Mouse (Mus musculus): ENCODE measurements around the gene Nova2. TPM values are rescaled to one million over a fixed set of nuclear protein-coding genes. Genes with fewer than 3 reads are reported as not detected.

Gene Nova2
- polyA plus RNA-seq, 1 experiment from 2014 or later = 0.13 TPM

- Histone ChIP-seq H3K27me3 (replicated peaks) (peaks cover 85% of the 10 kb centered on the region), H3K4me3 (peak overlapping the region; percentile 46), H3K9me3 (replicated peaks) (no peaks in the 10 kb centered on the region), H3K27ac (no peak overlapping the region), H3K4me1 (peaks cover 12% of the 10 kb centered on the region), H3K4me2 (peak overlapping the region; percentile 69), H3K36me3 (no peaks in the 10 kb centered on the region), H3K9ac (peak overlapping the region; percentile 55)
- ATAC-seq = peak; percentile 24; the same call in 1 of the 2 replicates
- 7% methylated on average over 38 of the region's 42 CpGs for WGBS (ENCODE audit: insufficient replicate concordance)
These were observed 528 bp downstream of the Nova2 start for GRCm38 (mm10) chr7:18926041-18926790.

GRCm38 (mm10) chr7:18926911-18927310 is 1.2 kb downstream of the Nova2 start:
- Histone ChIP-seq H3K9me3 (replicated peaks) (no peaks in the 10 kb centered on the region), H3K27me3 (replicated peaks) (peaks cover 78% of the 10 kb centered on the region), H3K27ac (no peak overlapping the region), H3K9ac (no peak overlapping the region), H3K36me3 (no peaks in the 10 kb centered on the region), H3K4me2 (peak overlapping the region; percentile 69; the same call in 1 of the 2 replicates), H3K4me1 (peaks cover 12% of the 10 kb centered on the region), H3K4me3 (peak overlapping the region; percentile 46)
- 42% methylated on average over 6 of the region's 6 CpGs for WGBS (ENCODE audit: insufficient replicate concordance)
- no peak for ATAC-seq

GRCm38 (mm10) chr7:18927759-18928158 is 2.1 kb downstream of the Nova2 start:
- H3K9ac ChIP-seq = no peak overlapping the region
- H3K36me3 ChIP-seq = no peaks in the 10 kb centered on the region
- no peak overlapping the region for H3K4me2 ChIP-seq
- peaks cover 12% of the 10 kb centered on the region for H3K4me1 ChIP-seq
- 9% methylated on average over 3 of the region's 3 CpGs for WGBS (ENCODE audit: insufficient replicate concordance)
- no peak for ATAC-seq
- H3K4me3 ChIP-seq = no peak overlapping the region
- H3K9me3 ChIP-seq (replicated peaks) = no peaks in the 10 kb centered on the region
- H3K27ac ChIP-seq = no peak overlapping the region
- peaks cover 72% of the 10 kb centered on the region for H3K27me3 ChIP-seq (replicated peaks)

- 28% methylated on average over 1 of the region's 1 CpGs for WGBS (ENCODE audit: insufficient replicate concordance)
- peaks cover 14% of the 10 kb centered on the region for H3K27me3 ChIP-seq (replicated peaks)
- no peak overlapping the region for H3K4me3 ChIP-seq
- no peaks in the 10 kb centered on the region for H3K4me1 ChIP-seq
- H3K9me3 ChIP-seq (replicated peaks) = no peaks in the 10 kb centered on the region
- no peak overlapping the region for H3K4me2 ChIP-seq
- no peak overlapping the region for H3K9ac ChIP-seq
- H3K36me3 ChIP-seq = no peaks in the 10 kb centered on the region
- H3K27ac ChIP-seq = no peak overlapping the region
- no peak for ATAC-seq
These were observed 16.7 kb downstream of the Nova2 start for GRCm38 (mm10) chr7:18942376-18942775.

- 50% methylated on average over 9 of the region's 9 CpGs for WGBS (ENCODE audit: insufficient replicate concordance)
- H3K4me1 ChIP-seq = no peaks in the 10 kb centered on the region
These were observed 17.1 kb downstream of the Nova2 start for GRCm38 (mm10) chr7:18942815-18943214.

GRCm38 (mm10) chr7:18948151-18948550 is 22.5 kb downstream of the Nova2 start:
- no peak overlapping the region for H3K4me2 ChIP-seq
- peaks cover 17% of the 10 kb centered on the region for H3K27me3 ChIP-seq (replicated peaks)
- H3K27ac ChIP-seq = no peak overlapping the region
- no peaks in the 10 kb centered on the region for H3K36me3 ChIP-seq
- no peaks in the 10 kb centered on the region for H3K9me3 ChIP-seq (replicated peaks)
- ATAC-seq = no peak
- WGBS (ENCODE audit: insufficient replicate concordance) = 40% methylated on average over 6 of the region's 6 CpGs
- 0 out of 2 replicates have a peak, but pooled peaks cover 7% of the 10 kb centered on the region for H3K4me1 ChIP-seq
- H3K9ac ChIP-seq = no peak overlapping the region
- H3K4me3 ChIP-seq = no peak overlapping the region

More at GRCm38 (mm10) chr7:18942815-18943214, 17.1 kb downstream of the Nova2 start:
- Histone ChIP-seq H3K9me3 (replicated peaks) (no peaks in the 10 kb centered on the region), H3K27me3 (replicated peaks) (peaks cover 14% of the 10 kb centered on the region), H3K9ac (no peak overlapping the region), H3K27ac (no peak overlapping the region), H3K4me3 (no peak overlapping the region), H3K4me2 (no peak overlapping the region), H3K36me3 (no peaks in the 10 kb centered on the region)
- ATAC-seq = no peak

- no peaks in the 10 kb centered on the region for H3K9me3 ChIP-seq (replicated peaks)
- no peaks in the 10 kb centered on the region for H3K36me3 ChIP-seq
- H3K27me3 ChIP-seq (replicated peaks) = peaks cover 24% of the 10 kb centered on the region
- 0 out of 2 replicates have a peak, but pooled peaks cover 7% of the 10 kb centered on the region for H3K4me1 ChIP-seq
- WGBS (ENCODE audit: insufficient replicate concordance) = 26% methylated on average over 12 of the region's 12 CpGs
- no peak overlapping the region for H3K4me3 ChIP-seq
- no peak overlapping the region for H3K4me2 ChIP-seq
- H3K27ac ChIP-seq = no peak overlapping the region
- no peak overlapping the region for H3K9ac ChIP-seq
- ATAC-seq = no peak
These were observed 24.3 kb downstream of the Nova2 start for GRCm38 (mm10) chr7:18949781-18950522.

- no peak for ATAC-seq
- Histone ChIP-seq H3K27me3 (replicated peaks) (peaks cover 29% of the 10 kb centered on the region), H3K4me2 (0 out of 2 replicates have a peak overlapping the region, but pooled peaks have one; percentile 3), H3K4me3 (no peak overlapping the region), H3K9ac (no peak overlapping the region), H3K9me3 (replicated peaks) (no peaks in the 10 kb centered on the region), H3K27ac (no peak overlapping the region), H3K4me1 (0 out of 2 replicates have a peak, but pooled peaks cover 7% of the 10 kb centered on the region), H3K36me3 (no peaks in the 10 kb centered on the region)
- 12% methylated on average over 18 of the region's 18 CpGs for WGBS (ENCODE audit: insufficient replicate concordance)
These were observed 25.0 kb downstream of the Nova2 start for GRCm38 (mm10) chr7:18950523-18951315.

GRCm38 (mm10) chr7:18951397-18951796 is 25.7 kb downstream of the Nova2 start:
- H3K9ac ChIP-seq = no peak overlapping the region
- no peak overlapping the region for H3K27ac ChIP-seq
- no peak for ATAC-seq
- WGBS (ENCODE audit: insufficient replicate concordance) = 13% methylated on average over 15 of the region's 15 CpGs
- H3K4me1 ChIP-seq = 0 out of 2 replicates have a peak, but pooled peaks cover 7% of the 10 kb centered on the region
- H3K9me3 ChIP-seq (replicated peaks) = no peaks in the 10 kb centered on the region
- no peak overlapping the region for H3K4me3 ChIP-seq
- H3K36me3 ChIP-seq = no peaks in the 10 kb centered on the region
- H3K27me3 ChIP-seq (replicated peaks) = peaks cover 35% of the 10 kb centered on the region
- H3K4me2 ChIP-seq = 0 out of 2 replicates have a peak overlapping the region, but pooled peaks have one; percentile 3

GRCm38 (mm10) chr7:18957569-18958383 is 32.1 kb downstream of the Nova2 start:
- ATAC-seq = peak; percentile 52
- peak overlapping the region; percentile 45 for H3K9ac ChIP-seq
- H3K4me2 ChIP-seq = peak overlapping the region; percentile 75
- WGBS (ENCODE audit: insufficient replicate concordance) = 2% methylated on average over 101 of the region's 107 CpGs
- H3K27me3 ChIP-seq (replicated peaks) = peaks cover 90% of the 10 kb centered on the region
- peak overlapping the region; percentile 58 for H3K4me3 ChIP-seq
- no peaks in the 10 kb centered on the region for H3K36me3 ChIP-seq
- H3K27ac ChIP-seq = no peak overlapping the region
- peaks cover 17% of the 10 kb centered on the region for H3K4me1 ChIP-seq
- no peaks in the 10 kb centered on the region for H3K9me3 ChIP-seq (replicated peaks)

GRCm38 (mm10) chr7:18958384-18958766 is 32.7 kb downstream of the Nova2 start:
- peak; percentile 19; the same call in 1 of the 2 replicates for ATAC-seq
- H3K4me3 ChIP-seq = peak overlapping the region; percentile 58
- no peak overlapping the region for H3K27ac ChIP-seq
- peaks cover 23% of the 10 kb centered on the region for H3K4me1 ChIP-seq
- no peaks in the 10 kb centered on the region for H3K36me3 ChIP-seq
- H3K9ac ChIP-seq = no peak overlapping the region
- no peaks in the 10 kb centered on the region for H3K9me3 ChIP-seq (replicated peaks)
- H3K4me2 ChIP-seq = peak overlapping the region; percentile 75
- peaks cover 93% of the 10 kb centered on the region for H3K27me3 ChIP-seq (replicated peaks)
- WGBS (ENCODE audit: insufficient replicate concordance) = under 1% methylated on average over 21 of the region's 21 CpGs
